Mouse (Mus musculus) G1E (cell line): Measurements from ENCODE around the gene Maml3.

Source experiments
- CTCF ChIP-seq: IDR thresholded peaks from 2 replicates; pipeline ENCODE4 v1.5.1; 2012; ENCODE audit warnings: low read depth, low read length, inconsistent platforms, mixed read lengths
- GATA1 ChIP-seq: IDR thresholded peaks from 2 replicates; pipeline ENCODE4 v1.6.1; 2012; ENCODE audit warnings: borderline replicate concordance, low read length, inconsistent platforms, mixed read lengths
- GATA2 ChIP-seq: IDR thresholded peaks from 2 replicates; pipeline ENCODE4 v1.6.1; 2012; ENCODE audit warnings: low read depth, low read length, inconsistent platforms, borderline replicate concordance
- POLR2AphosphoS5 ChIP-seq: IDR thresholded peaks from 2 replicates; pipeline ENCODE4 v1.6.1; 2012; ENCODE audit warnings: low read depth, low read length, inconsistent platforms; ENCODE audit not compliant: insufficient replicate concordance
- TAL1 ChIP-seq: conservative IDR thresholded peaks from 2 replicates; pipeline ENCODE4 v1.6.1; 2012; ENCODE audit warnings: low read depth, low read length, inconsistent platforms, mixed read lengths

- TF ChIP-seq GATA2 (no peak), CTCF (no peak), GATA1 (no peak), POLR2AphosphoS5 (no peak), TAL1 (no peak)
Observed at GRCm38 (mm10) chr3:51868857-51869256, 236.0 kb downstream of the Maml3 start.
